Mouse (Mus musculus) liver, embryonic 14 days (tissue): ENCODE results near the gene Riok2. TPM values are rescaled to one million over a fixed set of nuclear protein-coding genes. Genes with fewer than 3 reads are reported as not detected.

ENCODE experiments used
- polyA plus RNA-seq: library from polyadenylated mRNA; depleted of rRNA; stranded (reverse); fragments of >200 nt; gene quantifications from 2 replicates; pipeline ENCODE4 v1.2.3, GENCODE M21; 2012; rRNA removed

Gene Riok2
- polyA plus RNA-seq, result 11.4 and 14.3 TPM in 2 replicates

GRCm38 (mm10) chr17:17373918-17374910, at the start of gene Riok2:
Riok2 (plus strand) TSS chr17:17374309.

GRCm38 (mm10) chr17:17402222-17403004, 28.3 kb downstream of the Riok2 start, which contains the start of gene Lix1:
Lix1 (plus strand) TSS chr17:17402672.

Other genes starting within 250 kb of the Riok2 start
- 0.09 and 0.12 TPM in 2 replicates for gene Lix1, start 28.4 kb downstream of the Riok2 start, polyA plus RNA-seq